Mouse (Mus musculus) ES-Bruce4 (cell line): ENCODE data around the gene Park7.

Source experiments
- CTCF ChIP-seq: IDR thresholded peaks from one replicate; pipeline ENCODE4 v1.8.1; 2011; ENCODE audit warnings: low read depth, low read length
- EP300 ChIP-seq: IDR thresholded peaks from 2 replicates; pipeline ENCODE4 v1.6.1; 2011; ENCODE audit warnings: low read depth, low read length; ENCODE audit not compliant: insufficient read depth
- POLR2A ChIP-seq: IDR thresholded peaks from one replicate; pipeline ENCODE4 v1.8.1; 2011; ENCODE audit warnings: low read length; ENCODE audit not compliant: insufficient read depth

- TF ChIP-seq CTCF, result no peak
- TF ChIP-seq EP300, result no peak
- TF ChIP-seq POLR2A, result no peak
These were observed 41.6 kb downstream of the Park7 start for GRCm38 (mm10) chr4:150872681-150873080.
